Mouse (Mus musculus): ENCODE results near the gene Ykt6. TPM values are rescaled to one million over a fixed set of nuclear protein-coding genes. Genes with fewer than 3 reads are reported as not detected.
A peak's percentile ranks its signal among the peaks of the same experiment; 100 is the strongest.
"Not testable (repeated sequence)": the region's sequence is repeated elsewhere in the genome, so short reads cannot be mapped to it uniquely, and the experiment has no call there.

Ykt6 gene
- polyA plus RNA-seq, 1 experiment from 2014 or later = 57.9 TPM

- Histone ChIP-seq H3K4me2 (replicated peaks) (no peak overlapping the region), H3K27ac (replicated peaks) (no peak overlapping the region), H3K27me3 (no peaks in the 10 kb centered on the region), H3K4me1 (no peaks in the 10 kb centered on the region), H3K36me3 (no peaks in the 10 kb centered on the region), H3K9ac (replicated peaks) (no peak overlapping the region), H3K9me3 (no peaks in the 10 kb centered on the region), H3K4me3 (no peak overlapping the region)
- WGBS = 37% methylated on average over 17 of the region's 17 CpGs
- no peak for ATAC-seq (ENCODE audit: low FRiP score, low read depth)
Observed at GRCm38 (mm10) chr11:5920323-5920960, 35.1 kb upstream of the Ykt6 start.

GRCm38 (mm10) chr11:5924699-5925098 lies 30.8 kb upstream of the Ykt6 start:
- H3K27ac ChIP-seq (replicated peaks) = no peak overlapping the region
- H3K4me3 ChIP-seq = no peak overlapping the region
- H3K36me3 ChIP-seq = no peaks in the 10 kb centered on the region
- H3K9ac ChIP-seq (replicated peaks) = no peak overlapping the region
- no peaks in the 10 kb centered on the region for H3K27me3 ChIP-seq
- H3K4me2 ChIP-seq (replicated peaks) = no peak overlapping the region
- no peaks in the 10 kb centered on the region for H3K9me3 ChIP-seq
- WGBS = 66% methylated on average over 8 of the region's 8 CpGs
- no peaks in the 10 kb centered on the region for H3K4me1 ChIP-seq
- no peak for ATAC-seq (ENCODE audit: low FRiP score, low read depth)

DNA sequence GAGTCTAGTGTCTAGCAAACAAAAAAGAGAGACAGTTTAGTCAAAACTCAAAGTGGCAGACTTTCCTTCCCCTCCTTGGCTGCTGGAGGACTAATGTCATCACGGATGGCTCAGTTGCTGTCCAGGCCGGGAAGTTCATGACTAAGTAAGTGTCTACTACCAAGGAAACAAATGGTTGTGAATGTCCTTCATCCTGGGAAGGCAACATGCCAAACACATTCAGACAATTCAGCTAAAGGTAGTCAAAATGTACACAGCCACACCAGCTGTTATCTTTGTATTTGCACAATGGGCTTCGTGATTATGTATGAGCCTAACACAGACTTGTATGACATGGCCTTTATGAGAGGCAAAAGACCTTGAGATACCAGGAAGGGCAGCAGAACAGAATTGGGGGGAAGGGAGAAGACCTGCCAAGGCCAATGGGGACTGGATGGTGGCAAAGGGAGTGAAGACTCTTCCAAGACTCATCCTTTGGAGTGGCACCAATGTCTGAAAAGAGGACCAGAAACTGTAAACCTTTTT lies 28.7 kb upstream of the Ykt6 start:
- no peak overlapping the region for H3K4me3 ChIP-seq
- H3K4me2 ChIP-seq (replicated peaks) = no peak overlapping the region
- H3K4me1 ChIP-seq = no peaks in the 10 kb centered on the region
- no peaks in the 10 kb centered on the region for H3K27me3 ChIP-seq
- H3K36me3 ChIP-seq = no peaks in the 10 kb centered on the region
- H3K9ac ChIP-seq (replicated peaks) = no peak overlapping the region
- H3K9me3 ChIP-seq = no peaks in the 10 kb centered on the region
- no peak overlapping the region for H3K27ac ChIP-seq (replicated peaks)
- ATAC-seq (ENCODE audit: low FRiP score, low read depth) = no peak
- WGBS = 86% methylated on average over 3 of the region's 3 CpGs

DNA sequence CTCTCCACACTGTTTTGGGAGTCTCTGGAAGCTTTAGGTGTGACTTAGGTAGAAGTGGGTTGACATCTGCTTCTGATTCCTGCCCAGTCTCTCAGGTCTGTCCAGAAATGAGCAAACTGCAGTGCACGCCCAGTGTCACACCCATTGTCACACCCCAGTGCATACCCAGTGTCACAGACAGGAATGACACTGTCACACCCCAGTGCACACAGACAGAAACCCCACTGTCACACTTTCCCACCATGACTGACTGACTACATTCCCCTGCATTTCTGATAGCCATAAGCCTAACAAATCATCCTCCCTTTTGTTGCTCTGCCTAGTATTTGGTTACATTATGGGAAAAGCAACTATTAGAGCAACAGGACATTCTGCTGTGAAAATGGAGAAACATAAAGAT lies 24.9 kb upstream of the Ykt6 start:
- no peaks in the 10 kb centered on the region for H3K9me3 ChIP-seq
- H3K27me3 ChIP-seq = no peaks in the 10 kb centered on the region
- ATAC-seq (ENCODE audit: low FRiP score, low read depth) = no peak
- no peak overlapping the region for H3K4me2 ChIP-seq (replicated peaks)
- no peaks in the 10 kb centered on the region for H3K36me3 ChIP-seq
- no peak overlapping the region for H3K9ac ChIP-seq (replicated peaks)
- WGBS = 58% methylated on average over 1 of the region's 1 CpGs
- H3K27ac ChIP-seq (replicated peaks) = no peak overlapping the region
- H3K4me3 ChIP-seq = no peak overlapping the region
- no peaks in the 10 kb centered on the region for H3K4me1 ChIP-seq

DNA sequence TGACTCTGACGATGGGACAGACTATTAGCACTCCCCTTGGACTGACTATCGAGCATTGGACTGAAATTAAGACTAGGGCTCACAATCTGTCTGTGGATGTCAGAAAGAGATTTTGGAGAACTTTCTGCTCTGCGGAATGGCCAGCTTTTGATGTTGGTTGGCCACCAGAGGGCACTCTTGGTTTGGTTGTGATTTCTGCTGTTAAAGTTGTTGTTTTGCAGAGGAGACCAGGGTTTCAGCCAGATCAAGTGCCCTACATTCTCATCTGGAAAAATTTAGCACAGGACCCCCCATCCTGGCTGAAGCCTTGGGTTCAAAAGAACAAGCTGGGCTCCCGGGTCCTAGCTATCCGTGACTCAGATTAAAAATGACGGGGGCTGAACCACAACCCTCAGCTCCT lies 23.5 kb upstream of the Ykt6 start:
- not testable (repeated sequence) for ATAC-seq (ENCODE audit: low FRiP score, low read depth); H3K4me3 ChIP-seq; H3K9me3 ChIP-seq; H3K9ac ChIP-seq (replicated peaks); H3K27ac ChIP-seq (replicated peaks); H3K4me2 ChIP-seq (replicated peaks); H3K36me3 ChIP-seq; H3K4me1 ChIP-seq; H3K27me3 ChIP-seq
- WGBS = 87% methylated on average over 6 of the region's 6 CpGs

GRCm38 (mm10) chr11:5934531-5934930 lies 21.0 kb upstream of the Ykt6 start:
- not testable (repeated sequence) for H3K4me3 ChIP-seq; H3K4me2 ChIP-seq (replicated peaks); H3K27ac ChIP-seq (replicated peaks); H3K9ac ChIP-seq (replicated peaks); ATAC-seq (ENCODE audit: low FRiP score, low read depth); H3K27me3 ChIP-seq; H3K9me3 ChIP-seq; H3K36me3 ChIP-seq; H3K4me1 ChIP-seq
- 95% methylated on average over 11 of the region's 11 CpGs for WGBS

GRCm38 (mm10) chr11:5942966-5943365 lies 12.5 kb upstream of the Ykt6 start:
- no peak overlapping the region for H3K9ac ChIP-seq (replicated peaks)
- WGBS = 64% methylated on average over 6 of the region's 6 CpGs
- H3K27ac ChIP-seq (replicated peaks) = no peak overlapping the region
- no peaks in the 10 kb centered on the region for H3K27me3 ChIP-seq
- no peaks in the 10 kb centered on the region for H3K4me1 ChIP-seq
- H3K4me3 ChIP-seq = no peak overlapping the region
- no peak overlapping the region for H3K4me2 ChIP-seq (replicated peaks)
- H3K9me3 ChIP-seq = no peaks in the 10 kb centered on the region
- no peak for ATAC-seq (ENCODE audit: low FRiP score, low read depth)
- H3K36me3 ChIP-seq = no peaks in the 10 kb centered on the region

DNA sequence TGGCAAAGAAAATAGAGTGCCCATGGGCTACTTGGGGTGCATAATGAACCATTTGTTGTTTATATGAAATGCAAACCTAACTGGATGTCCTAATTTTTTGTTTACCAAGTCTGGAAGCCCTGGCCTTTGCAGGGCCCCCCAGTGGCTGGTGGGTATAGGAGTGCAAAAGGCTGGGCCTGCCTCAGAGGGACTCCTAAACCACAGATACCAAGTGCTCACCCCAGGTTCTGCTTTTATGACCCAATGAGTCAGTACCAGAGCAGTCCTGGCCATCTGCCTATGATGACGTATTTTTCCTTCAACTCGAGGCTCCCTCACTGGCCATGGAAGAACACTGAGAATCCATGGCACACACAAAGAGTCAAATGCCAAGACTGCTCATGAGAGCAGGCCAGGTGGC lies 10.4 kb upstream of the Ykt6 start:
- Histone ChIP-seq H3K9me3 (no peaks in the 10 kb centered on the region), H3K36me3 (no peaks in the 10 kb centered on the region), H3K4me3 (no peak overlapping the region), H3K4me1 (peaks cover 7% of the 10 kb centered on the region), H3K9ac (replicated peaks) (no peak overlapping the region), H3K27me3 (no peaks in the 10 kb centered on the region), H3K27ac (replicated peaks) (no peak overlapping the region), H3K4me2 (replicated peaks) (no peak overlapping the region)
- 85% methylated on average over 2 of the region's 2 CpGs for WGBS
- ATAC-seq (ENCODE audit: low FRiP score, low read depth) = no peak

GRCm38 (mm10) chr11:5947796-5948195 lies 7.7 kb upstream of the Ykt6 start:
- Histone ChIP-seq H3K4me3 (no peak overlapping the region), H3K27ac (replicated peaks) (no peak overlapping the region), H3K4me2 (replicated peaks) (no peak overlapping the region), H3K9me3 (no peaks in the 10 kb centered on the region), H3K4me1 (peaks cover 8% of the 10 kb centered on the region), H3K27me3 (no peaks in the 10 kb centered on the region), H3K36me3 (no peaks in the 10 kb centered on the region), H3K9ac (replicated peaks) (no peak overlapping the region)
- 73% methylated on average over 4 of the region's 4 CpGs for WGBS
- ATAC-seq (ENCODE audit: low FRiP score, low read depth) = no peak

DNA sequence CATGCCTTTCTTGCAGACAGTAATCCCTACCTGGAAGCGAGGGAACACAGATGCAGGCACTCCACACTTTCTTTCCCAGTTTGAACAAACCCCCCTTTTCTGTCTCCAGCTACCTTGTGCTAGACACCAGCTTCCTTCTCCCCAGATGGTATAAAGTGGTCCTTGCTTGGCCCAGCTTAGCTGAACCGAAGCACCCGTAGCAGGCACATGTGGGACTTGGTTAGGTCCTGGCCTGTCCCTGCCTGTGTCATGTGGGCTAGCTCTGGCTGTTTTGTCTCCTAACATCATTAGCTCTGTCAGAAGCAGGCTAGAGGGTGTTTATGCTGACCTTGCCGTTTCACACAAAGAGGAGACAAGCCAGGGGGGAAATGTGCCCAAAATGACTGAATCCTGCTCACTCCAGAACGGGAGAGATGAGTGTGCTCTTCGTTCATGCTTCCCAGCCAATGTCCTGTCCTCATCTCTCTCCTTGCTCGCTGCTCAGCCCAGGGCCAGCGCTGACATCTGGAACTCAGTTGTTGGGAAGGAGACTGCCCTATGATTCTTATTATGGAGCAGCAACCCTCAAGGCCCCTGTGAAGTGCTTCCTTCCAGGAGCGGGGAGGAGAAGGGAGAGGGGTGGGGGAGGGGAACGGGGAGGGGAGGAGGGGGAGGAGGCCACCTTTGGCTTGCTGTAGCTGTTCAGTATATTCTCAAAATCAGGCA lies 6.8 kb upstream of the Ykt6 start:
- ATAC-seq (ENCODE audit: low FRiP score, low read depth) = no peak
- Histone ChIP-seq H3K4me2 (replicated peaks) (no peak overlapping the region), H3K4me3 (no peak overlapping the region), H3K4me1 (peaks cover 8% of the 10 kb centered on the region), H3K27ac (replicated peaks) (no peak overlapping the region), H3K9ac (replicated peaks) (no peak overlapping the region), H3K9me3 (no peaks in the 10 kb centered on the region), H3K36me3 (no peaks in the 10 kb centered on the region), H3K27me3 (no peaks in the 10 kb centered on the region)
- 64% methylated on average over 10 of the region's 10 CpGs for WGBS

DNA sequence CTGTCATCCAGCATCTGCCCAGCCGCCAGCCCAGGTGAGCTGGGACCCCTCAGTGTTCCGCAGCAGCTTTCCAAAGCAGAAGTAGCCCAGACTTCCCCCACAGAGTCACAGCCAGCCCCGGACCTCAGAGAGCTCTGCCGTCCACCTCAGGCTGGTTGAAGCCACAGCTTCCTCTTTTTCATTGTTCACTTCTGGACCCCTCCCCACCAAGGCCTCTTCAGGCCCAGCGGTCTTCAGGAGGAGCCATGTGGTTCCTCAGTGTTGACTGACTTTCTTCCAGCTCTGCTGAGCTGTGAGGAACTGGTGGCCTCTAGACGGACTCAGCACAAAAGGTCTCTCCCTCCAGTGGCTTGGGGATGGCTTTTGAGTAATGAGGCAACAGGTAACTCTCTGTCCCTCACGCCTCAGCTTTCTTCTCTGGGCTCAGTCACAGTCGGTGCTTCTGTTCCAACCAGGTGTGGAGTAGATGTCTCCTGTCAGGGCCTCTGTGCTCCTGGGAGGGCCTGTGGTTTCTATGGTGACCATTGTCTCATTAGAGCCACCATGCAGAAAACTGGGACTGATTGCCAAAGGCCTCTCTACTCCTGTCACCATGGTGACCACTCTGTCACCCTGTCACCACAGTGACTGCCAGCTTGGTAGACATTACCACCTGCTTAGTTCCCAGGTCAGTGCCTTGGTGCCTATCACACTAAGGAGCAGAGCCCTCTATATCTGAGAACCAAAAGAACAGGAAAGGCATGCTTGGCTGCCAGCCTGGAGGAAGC lies 5.7 kb upstream of the Ykt6 start, which contains the start of gene Gck:
Gene Gck (minus strand): TSS at position 496 of the 767 bp plus-strand sequence.
- WGBS = 57% methylated on average over 8 of the region's 8 CpGs
- Histone ChIP-seq H3K4me1 (peaks cover 10% of the 10 kb centered on the region), H3K9me3 (no peaks in the 10 kb centered on the region), H3K4me2 (replicated peaks) (no peak within 1 kb of the TSS), H3K9ac (replicated peaks) (no peak within 1 kb of the TSS), H3K27me3 (no peaks in the 10 kb centered on the region), H3K27ac (replicated peaks) (no peak within 1 kb of the TSS), H3K36me3 (no peaks in the 10 kb centered on the region), H3K4me3 (no peak within 1 kb of the TSS)
- peak; percentile 44; the same call in 1 of the 2 replicates for ATAC-seq (ENCODE audit: low FRiP score, low read depth)

- no peak for ATAC-seq (ENCODE audit: low FRiP score, low read depth)
- Histone ChIP-seq H3K36me3 (no peaks in the 10 kb centered on the region), H3K9ac (replicated peaks) (no peak overlapping the region), H3K27me3 (no peaks in the 10 kb centered on the region), H3K4me3 (no peak overlapping the region), H3K9me3 (no peaks in the 10 kb centered on the region), H3K27ac (replicated peaks) (no peak overlapping the region), H3K4me1 (peaks cover 24% of the 10 kb centered on the region), H3K4me2 (replicated peaks) (no peak overlapping the region)
- 90% methylated on average over 5 of the region's 5 CpGs for WGBS
Observed at GRCm38 (mm10) chr11:5952501-5952900, 3.0 kb upstream of the Ykt6 start.
